Mouse (Mus musculus): ENCODE measurements around the gene Prpf6. TPM values are rescaled to one million over a fixed set of nuclear protein-coding genes. Genes with fewer than 3 reads are reported as not detected.

Gene Prpf6
- total RNA-seq, 2 experiments from 2014 or later = 30.9 to 37.1 TPM

- peak in 1 of 2 experiments; percentile 38 for DNase-seq
- intact Hi-C loops (cut with DNase I) = loop anchor here (10.0 kb wide), 1 partner anchor 408 kb away; the partner anchor contains the start of gene Ppdpf
These were observed 1.4 kb downstream of the Prpf6 start for GRCm38 (mm10) chr2:181593042-181593421.

DNA sequence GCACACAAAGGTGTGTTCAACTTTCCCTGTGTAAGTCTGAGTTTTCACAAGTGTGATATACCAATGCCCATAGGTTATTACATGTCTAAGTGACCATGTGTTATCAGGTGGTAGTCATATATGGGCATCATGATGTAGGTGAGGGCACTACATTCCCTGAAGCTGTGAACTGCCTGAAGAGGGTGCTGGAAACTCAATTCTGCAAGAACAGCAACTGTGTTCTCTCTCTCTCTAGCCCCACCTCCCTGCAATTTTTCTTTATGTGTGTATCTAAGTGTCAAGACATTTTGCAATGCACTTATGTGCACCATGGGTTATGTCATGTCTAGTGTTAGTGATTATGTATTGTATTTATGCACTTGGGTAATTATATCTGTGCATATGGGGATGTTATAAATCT, 2.3 kb downstream of the Prpf6 start:
- DNase-seq = no peak
- intact Hi-C loops (cut with DNase I) = loop anchor here (2.0 to 10.0 kb wide), 2 partner anchors 201 to 409 kb away; partner anchors contain the start of gene Ppdpf

DNA sequence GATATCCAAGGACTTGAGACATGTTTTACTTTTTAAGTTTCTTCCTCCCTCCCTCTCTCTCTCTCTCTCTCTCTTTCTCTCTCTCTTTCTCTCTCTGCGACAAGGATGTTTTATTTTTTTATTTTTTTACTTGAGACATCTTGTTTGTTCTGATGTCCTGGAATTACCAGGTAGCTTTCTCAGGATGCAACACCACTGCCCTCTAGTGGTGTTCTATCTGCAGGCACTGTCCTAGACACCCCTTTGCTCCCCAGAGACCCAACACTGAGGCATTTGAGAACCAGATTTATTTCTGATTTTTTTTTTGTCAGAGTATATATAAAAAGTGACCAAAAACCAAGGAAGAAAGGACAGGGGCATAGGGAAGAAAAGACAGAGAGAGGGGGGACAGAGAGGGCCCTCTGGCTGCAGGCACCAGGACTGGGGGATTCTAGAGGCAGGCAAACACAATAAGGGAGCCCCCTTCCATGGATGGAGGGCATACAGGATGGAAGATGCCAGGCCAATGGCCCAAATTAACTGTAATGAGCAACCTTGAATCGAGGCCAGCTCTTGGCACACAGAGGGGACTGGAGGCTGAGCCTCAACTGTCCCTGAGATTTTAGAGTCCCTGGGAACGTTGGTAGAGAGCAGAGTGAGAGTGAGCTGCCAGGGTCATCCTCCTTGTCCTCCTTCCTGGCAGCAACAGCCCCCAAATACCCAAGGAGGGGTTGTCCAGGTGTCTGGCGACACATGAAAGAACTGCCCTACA, 3.5 kb downstream of the Prpf6 start:
- DNase-seq = no peak
- intact Hi-C loops (cut with DNase I) = loop anchor here (2.0 to 10.0 kb wide), 2 partner anchors 202 to 410 kb away; partner anchors contain the start of gene Ppdpf

GRCm38 (mm10) chr2:181596221-181596960, 4.7 kb downstream of the Prpf6 start:
- intact Hi-C loops (cut with DNase I) = loop anchor here (10.0 kb wide), 1 partner anchor 412 kb away; the partner anchor contains the start of gene Ppdpf
- no peak for DNase-seq

DNA sequence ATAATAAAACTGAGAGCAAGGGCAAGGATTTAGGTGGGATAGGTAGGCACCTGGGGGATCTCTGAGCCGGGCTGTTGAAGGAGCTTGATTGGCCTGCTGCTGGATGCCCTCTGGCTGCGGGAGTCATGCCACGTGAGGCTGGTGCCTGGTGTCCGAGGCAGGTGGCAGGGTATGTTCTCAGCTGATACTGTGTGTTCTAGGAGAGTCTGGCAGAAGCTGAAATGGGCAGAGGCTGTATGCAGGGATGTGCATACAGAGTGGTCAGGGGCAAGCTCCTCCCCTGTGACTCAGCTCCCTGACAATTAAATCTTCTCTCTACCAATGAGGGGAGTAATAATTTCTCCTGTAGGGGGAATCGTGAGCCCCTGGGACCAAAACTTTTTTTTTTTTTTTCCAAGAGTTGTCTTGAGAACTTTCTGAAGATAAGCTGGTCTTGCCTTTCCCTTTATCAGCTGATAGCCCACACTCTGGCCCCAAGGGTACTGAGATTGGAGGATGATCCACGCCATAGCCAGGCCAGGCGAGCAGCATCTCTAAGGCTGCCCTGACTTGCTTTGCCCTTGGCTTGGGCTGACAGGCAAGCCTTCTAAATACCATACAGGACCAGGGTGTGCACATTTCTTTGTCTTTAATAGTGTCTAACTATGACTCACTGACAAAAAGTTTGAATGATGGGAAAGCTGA, 5.9 kb downstream of the Prpf6 start:
- no peak for DNase-seq
- intact Hi-C loops (cut with DNase I) = loop anchor here (10.0 kb wide), 1 partner anchor 413 kb away; the partner anchor contains the start of gene Ppdpf

DNA sequence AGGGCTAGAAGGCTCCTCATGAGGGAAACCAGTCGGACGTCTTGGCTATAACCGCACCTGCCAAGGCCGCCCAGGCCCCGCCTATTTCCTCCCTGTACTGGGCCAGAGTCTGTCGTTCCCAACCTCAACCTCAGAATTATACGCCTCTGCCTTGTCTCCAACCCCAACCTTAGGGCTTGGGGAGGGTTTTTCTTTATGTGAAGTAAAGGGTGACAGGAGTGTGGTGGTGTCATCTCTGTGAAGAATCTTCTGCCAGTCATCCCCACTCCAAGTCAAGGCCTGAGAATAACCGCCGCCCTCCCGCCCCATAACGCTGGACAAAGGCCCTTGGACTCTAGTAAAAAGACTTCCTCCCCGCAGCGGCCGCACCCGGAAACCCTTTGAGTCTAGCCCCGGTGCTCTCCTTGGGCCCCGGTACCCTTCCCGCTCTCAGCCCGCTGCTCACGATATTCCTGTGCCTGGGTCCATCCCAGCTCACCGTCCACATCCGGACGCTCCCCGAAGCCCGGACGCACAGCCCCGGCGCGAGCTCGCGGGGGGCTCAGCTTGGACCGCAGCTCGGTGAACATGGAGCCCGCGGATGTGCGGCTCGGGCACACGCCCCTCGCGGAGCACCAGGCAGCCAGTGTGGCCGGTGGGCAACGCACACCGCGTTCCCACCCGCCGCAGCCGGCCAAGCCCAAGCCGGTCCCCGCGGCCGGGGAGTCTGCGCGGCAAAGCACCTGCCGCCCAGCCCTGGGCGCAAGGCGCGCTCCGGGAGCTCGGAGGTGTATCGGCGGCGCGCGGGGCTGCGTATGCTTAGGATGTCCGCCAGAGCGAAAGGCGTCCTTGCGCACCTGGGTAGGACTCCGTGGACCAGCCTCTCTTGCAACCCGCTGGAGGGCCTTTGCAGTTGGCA, 7.0 kb downstream of the Prpf6 start, which contains the start of gene Samd10:
Gene Samd10 (minus strand): TSS at position 759 of the 898 bp plus-strand sequence.
- peak; percentile 53 to 54 for DNase-seq
- intact Hi-C loops (cut with DNase I) = loop anchor here (10.0 kb wide), 1 partner anchor 414 kb away; the partner anchor contains the start of gene Ppdpf

DNA sequence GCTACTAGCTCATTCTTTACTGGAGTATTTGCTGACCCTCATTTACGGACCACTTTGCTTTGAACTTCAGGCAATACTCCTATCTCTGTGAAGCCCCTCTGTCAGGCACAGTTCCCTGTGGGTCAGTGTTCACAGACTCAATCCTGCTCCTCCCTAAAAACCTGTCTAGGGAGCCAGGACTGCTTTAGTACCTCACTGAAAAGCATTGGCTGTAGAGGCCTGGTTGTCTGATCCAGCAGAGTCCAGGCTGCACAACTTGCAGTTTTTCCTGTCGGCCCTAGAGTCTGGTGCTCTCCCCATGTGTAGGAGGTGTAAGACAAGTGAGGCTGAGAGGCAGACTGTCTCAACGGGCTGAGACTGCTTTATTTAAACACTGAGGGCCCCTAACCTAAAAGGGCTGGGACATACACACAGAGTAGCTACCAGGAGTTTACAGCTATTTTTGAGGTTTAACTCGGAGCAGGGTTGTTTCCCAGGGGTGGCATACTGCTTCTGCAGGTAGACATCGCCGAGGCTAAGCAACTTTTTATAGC, 8.6 kb downstream of the Prpf6 start:
- intact Hi-C loops (cut with DNase I) = no loop called here
- no peak for DNase-seq

- intact Hi-C loops (cut with DNase I) = no loop called here
- DNase-seq = peak; percentile 95 to 97
These were observed 9.4 kb downstream of the Prpf6 start for GRCm38 (mm10) chr2:181600828-181601750.

- no peak for DNase-seq
- intact Hi-C loops (cut with DNase I) = no loop called here
These were observed 10.1 kb downstream of the Prpf6 start for GRCm38 (mm10) chr2:181601751-181602145.

DNA sequence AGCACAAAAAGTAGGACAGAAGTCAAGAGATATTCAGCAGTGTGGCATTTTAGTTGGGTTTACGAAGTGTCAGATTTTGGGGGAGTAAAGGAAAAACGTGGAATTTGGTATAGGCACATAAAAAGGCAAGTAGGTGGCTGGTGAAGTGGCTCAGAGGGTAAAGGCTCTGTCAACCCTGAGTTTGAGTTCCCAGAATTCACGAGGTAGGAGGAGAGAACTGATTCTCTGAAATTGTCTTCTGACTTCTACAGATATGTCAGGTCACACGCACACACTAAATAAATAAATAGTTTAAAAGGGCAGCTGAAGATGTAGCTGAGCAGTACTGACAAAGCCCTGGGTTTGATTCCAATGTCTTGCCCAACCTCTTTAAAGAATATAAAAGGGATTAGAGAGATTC, 10.7 kb downstream of the Prpf6 start:
- intact Hi-C loops (cut with DNase I) = no loop called here
- DNase-seq = no peak

GRCm38 (mm10) chr2:181618761-181619495, 27.3 kb downstream of the Prpf6 start:
- DNase-seq = no peak
- intact Hi-C loops (cut with DNase I) = no loop called here

- intact Hi-C loops (cut with DNase I) = loop anchor here (2.0 to 5.0 kb wide), 3 partner anchors 34 to 84 kb away; partner anchors contain the start of gene Gm29797
- peak; percentile 11 to 34 for DNase-seq
These were observed 31.7 kb downstream of the Prpf6 start for GRCm38 (mm10) chr2:181623401-181623800.

DNA sequence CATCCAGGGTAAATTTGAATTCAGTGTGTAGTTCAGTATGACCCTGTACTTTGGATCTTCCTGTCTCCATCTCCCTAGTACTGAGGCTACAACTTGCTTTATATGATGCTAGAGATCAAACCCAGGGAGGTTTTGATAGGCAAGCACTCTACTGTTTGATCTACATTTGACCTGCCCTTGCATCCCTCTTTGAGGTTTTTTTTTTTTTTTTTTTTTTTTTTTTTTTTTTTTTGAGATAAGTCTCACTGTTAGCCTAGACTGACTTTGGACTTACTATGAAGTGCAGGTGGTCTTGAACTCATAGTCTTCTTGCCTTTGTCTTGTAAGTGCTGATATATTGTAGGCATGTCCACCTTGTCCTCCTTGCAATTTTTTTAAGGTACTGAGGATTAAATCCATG, 36.8 kb downstream of the Prpf6 start:
- intact Hi-C loops (cut with DNase I) = no loop called here

DNA sequence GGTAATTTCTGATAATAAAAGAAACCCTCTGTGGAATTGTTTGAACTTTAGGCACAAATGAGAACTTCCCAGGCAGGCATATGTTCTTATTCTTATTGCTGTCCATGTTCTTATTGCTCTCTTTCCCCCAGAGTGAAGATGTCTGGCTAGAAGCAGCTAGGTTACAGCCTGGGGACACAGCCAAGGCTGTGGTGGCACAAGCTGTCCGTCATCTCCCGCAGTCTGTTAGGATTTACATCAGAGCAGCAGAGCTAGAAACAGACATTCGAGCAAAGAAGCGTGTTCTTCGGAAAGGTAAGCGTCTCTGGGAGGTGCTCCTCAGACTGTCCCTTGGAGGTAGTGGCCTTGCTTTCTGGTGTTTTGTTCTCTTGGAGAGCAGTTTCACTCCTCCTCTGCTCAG, 41.0 kb downstream of the Prpf6 start:
- intact Hi-C loops (cut with DNase I) = no loop called here
- no peak for DNase-seq

More for the DNA sequence above, 36.8 kb downstream of the Prpf6 start:
- no peak for DNase-seq

- DNase-seq = no peak
- intact Hi-C loops (cut with DNase I) = no loop called here
These were observed 44.2 kb downstream of the Prpf6 start for GRCm38 (mm10) chr2:181635865-181636264.

GRCm38 (mm10) chr2:181644361-181644760, 52.7 kb downstream of the Prpf6 start:
- intact Hi-C loops (cut with DNase I) = loop anchor here (2.0 kb wide), 1 partner anchor 34 kb away; no protein-coding TSS in a partner anchor
- DNase-seq = peak; percentile 39 to 56

DNA sequence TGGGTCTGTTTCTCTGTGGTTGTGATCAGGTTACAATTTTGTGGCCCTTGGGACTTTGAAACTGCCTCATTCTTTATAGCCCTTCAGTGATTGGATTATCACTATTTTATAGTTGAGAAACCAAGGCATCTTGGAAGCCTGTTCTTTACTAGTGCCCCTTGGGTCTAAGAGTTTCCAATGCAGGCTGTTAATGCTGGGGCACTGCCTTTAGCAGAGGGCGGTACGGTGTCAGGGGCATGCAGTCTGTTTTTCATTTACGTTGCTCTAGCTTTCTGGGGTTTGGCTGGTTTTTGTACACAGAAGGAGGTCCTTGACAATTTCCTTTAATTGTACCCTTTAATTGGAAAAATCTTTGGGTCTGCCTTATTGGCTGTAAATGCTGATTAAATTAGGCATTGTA, 54.0 kb downstream of the Prpf6 start:
- intact Hi-C loops (cut with DNase I) = loop anchor here (2.0 kb wide), 1 partner anchor 33 kb away; no protein-coding TSS in a partner anchor
- no peak for DNase-seq

All from heart, postnatal 14 days (tissue).